Mouse (Mus musculus) kidney, postnatal 4 days (tissue): Measurements from ENCODE around the gene Slc39a3.
"Not testable (repeated sequence)": the region's sequence is repeated elsewhere in the genome, so short reads cannot be mapped to it uniquely, and the experiment has no call there.

Experiments used
- DNase-seq, 2 experiments: peaks; one replicate each; pipeline ENCODE4 v3.0.0; 2021; ENCODE audit warnings: mixed read lengths in 2 of 2

Slc39a3 gene

GRCm38 (mm10) chr10:81036988-81037580 is at the start of gene Slc39a3:
TSS of gene Slc39a3 (minus strand) at chr10:81037426.
- DNase-seq: peak; percentile 99 to 100

- DNase-seq: peak in 1 of 2 experiments; percentile 42
Observed at GRCm38 (mm10) chr10:81087021-81087420, 49.8 kb upstream of the Slc39a3 start.

- DNase-seq: peak; percentile 82 to 83
Observed at GRCm38 (mm10) chr10:81082168-81082960, 45.1 kb upstream of the Slc39a3 start.

- no peak for DNase-seq
Observed at GRCm38 (mm10) chr10:81080008-81080655, 42.9 kb upstream of the Slc39a3 start.

- DNase-seq: no peak
Observed at GRCm38 (mm10) chr10:81077916-81078315, 40.7 kb upstream of the Slc39a3 start.

- no peak for DNase-seq
Observed at GRCm38 (mm10) chr10:81076356-81076755, 39.1 kb upstream of the Slc39a3 start.

GRCm38 (mm10) chr10:81075734-81076133 is 38.5 kb upstream of the Slc39a3 start:
- DNase-seq: no peak

- DNase-seq: peak; percentile 47 to 53
Observed at GRCm38 (mm10) chr10:81073464-81073863, 36.2 kb upstream of the Slc39a3 start.

GRCm38 (mm10) chr10:81072290-81072689 is 35.1 kb upstream of the Slc39a3 start:
- DNase-seq: no peak

- peak; percentile 97 to 99 for DNase-seq
Observed at GRCm38 (mm10) chr10:81069836-81070235, 32.6 kb upstream of the Slc39a3 start, which contains the start of gene Thop1. TSS of gene Thop1 (plus strand) at chr10:81070035.

GRCm38 (mm10) chr10:81068706-81069105 is 31.5 kb upstream of the Slc39a3 start:
- no peak for DNase-seq

- DNase-seq: not testable (repeated sequence)
Observed at GRCm38 (mm10) chr10:81064519-81064918, 27.3 kb upstream of the Slc39a3 start.

- DNase-seq: no peak
Observed at GRCm38 (mm10) chr10:81062710-81063109, 25.5 kb upstream of the Slc39a3 start.

GRCm38 (mm10) chr10:81059603-81060543 is 22.6 kb upstream of the Slc39a3 start, which contains the start of gene Sgta:
TSS of gene Sgta (minus strand) at chr10:81060181.
- peak; percentile 100 for DNase-seq

- no peak for DNase-seq
Observed at GRCm38 (mm10) chr10:81058896-81059295, 21.7 kb upstream of the Slc39a3 start.

- DNase-seq: no peak
Observed at GRCm38 (mm10) chr10:81057406-81058130, 20.3 kb upstream of the Slc39a3 start.

- not testable (repeated sequence) for DNase-seq
Observed at GRCm38 (mm10) chr10:81055802-81056340, 18.6 kb upstream of the Slc39a3 start.

- DNase-seq: no peak
Observed at GRCm38 (mm10) chr10:81055169-81055568, 17.9 kb upstream of the Slc39a3 start.

- no peak for DNase-seq
Observed at GRCm38 (mm10) chr10:81052577-81052976, 15.4 kb upstream of the Slc39a3 start.

- no peak for DNase-seq
Observed at GRCm38 (mm10) chr10:81051133-81051532, 13.9 kb upstream of the Slc39a3 start.

GRCm38 (mm10) chr10:81050645-81051044 is 13.4 kb upstream of the Slc39a3 start:
- peak; percentile 47 to 51 for DNase-seq
